Mouse (Mus musculus): ENCODE measurements around the gene Get4.

DNA sequence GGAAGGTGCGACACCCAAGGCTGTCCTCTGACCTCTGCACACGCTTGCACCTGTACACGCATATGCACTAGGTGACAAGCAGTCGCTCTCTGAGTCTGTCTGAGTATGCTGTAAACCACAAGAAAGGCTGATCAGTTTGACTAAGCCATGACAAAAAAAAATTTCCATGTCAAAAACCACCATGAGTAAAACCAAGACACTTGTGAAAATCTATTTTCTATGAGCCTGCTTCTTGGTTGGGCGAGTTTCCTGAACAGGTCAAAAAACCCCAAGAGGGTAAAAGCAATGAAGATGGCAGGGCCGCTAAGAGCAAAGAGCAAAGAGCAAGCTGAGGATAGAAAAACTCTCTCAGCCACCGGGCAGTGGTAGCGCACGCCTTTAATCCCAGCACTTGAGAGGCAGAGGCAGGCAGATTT, 51.5 kb downstream of the Get4 start:
- TF ChIP-seq CTCF (IDR thresholded peaks at IDR 0.05; ENCODE audit: low read depth) (no peak), EP300 (optimal IDR thresholded peaks at IDR 0.05) (no peak)
